Mouse (Mus musculus) naive thymus-derived CD4-positive, alpha-beta T cell, adult 5 months (primary cell): ENCODE results near the gene Bloc1s1. TPM values are rescaled to one million over a fixed set of nuclear protein-coding genes. Genes with fewer than 3 reads are reported as not detected.

ENCODE experiments used
- polyA plus RNA-seq: library from polyadenylated mRNA; unstranded; fragments of 100-300 nt; shearing (Covaris generic); gene quantifications from one replicate; pipeline ENCODE4 v1.2.1, GENCODE M21; 2017

Bloc1s1 gene
- 85.2 TPM for polyA plus RNA-seq

GRCm38 (mm10) chr10:128923935-128924334, at the start of gene Bloc1s1:
TSS of gene Bloc1s1 (minus strand) at chr10:128924035.

GRCm38 (mm10) chr10:128960590-128961584, 37.1 kb upstream of the Bloc1s1 start, which contains the start of gene Mettl7b:
TSS of gene Mettl7b (minus strand) at chr10:128960988.

GRCm38 (mm10) chr10:128933574-128933973, 9.7 kb upstream of the Bloc1s1 start, which contains the start of gene Itga7:
TSS of gene Itga7 (plus strand) at chr10:128933818.

GRCm38 (mm10) chr10:128922822-128923012, 1.1 kb downstream of the Bloc1s1 start, which contains the start of gene Rdh5:
TSS of gene Rdh5 (minus strand) at chr10:128922888.

GRCm38 (mm10) chr10:128900698-128901097, 23.1 kb downstream of the Bloc1s1 start, which contains the start of gene Cd63:
TSS of gene Cd63 (plus strand) at chr10:128900989.

GRCm38 (mm10) chr10:128891296-128892094, 32.3 kb downstream of the Bloc1s1 start, which contains the start of gene Gdf11:
TSS of gene Gdf11 (minus strand) at chr10:128891718.

Other genes starting within 250 kb of the Bloc1s1 start
- gene Suox, start 250.0 kb downstream of the Bloc1s1 start, polyA plus RNA-seq, result 18.4 TPM
- 26.5 TPM for gene Rab5b, start 227.8 kb downstream of the Bloc1s1 start, polyA plus RNA-seq
- gene Pmel, start 219.8 kb downstream of the Bloc1s1 start, polyA plus RNA-seq, result 6.4 TPM
- 36.7 TPM for gene Cdk2, start 219.0 kb downstream of the Bloc1s1 start, polyA plus RNA-seq
- 1,128 TPM for gene Dgka, start 179.2 kb downstream of the Bloc1s1 start, polyA plus RNA-seq
- 31.8 TPM for gene Pym1, start 176.1 kb downstream of the Bloc1s1 start, polyA plus RNA-seq
- gene Mmp19, start 133.1 kb downstream of the Bloc1s1 start, polyA plus RNA-seq, result not detected
- gene Dnajc14, start 120.0 kb downstream of the Bloc1s1 start, polyA plus RNA-seq, result 54.8 TPM
- 5.8 TPM for gene Tmem198b, start 119.7 kb downstream of the Bloc1s1 start, polyA plus RNA-seq
- gene Sarnp, start 106.7 kb downstream of the Bloc1s1 start, polyA plus RNA-seq, result 109 TPM
- 26.9 TPM for gene Ormdl2, start 102.4 kb downstream of the Bloc1s1 start, polyA plus RNA-seq
- gene Gdf11, start 32.3 kb downstream of the Bloc1s1 start, polyA plus RNA-seq, result 1.2 TPM
- gene Cd63, start 23.0 kb downstream of the Bloc1s1 start, polyA plus RNA-seq, result not detected
- 8.4 TPM for gene Rdh5, start 1.1 kb downstream of the Bloc1s1 start, polyA plus RNA-seq
- 8.8 TPM for gene Itga7, start 9.8 kb upstream of the Bloc1s1 start, polyA plus RNA-seq
- not detected for gene Mettl7b, start 37.0 kb upstream of the Bloc1s1 start, polyA plus RNA-seq
- 0.12 TPM for gene Olfr9, start 65.4 kb upstream of the Bloc1s1 start, polyA plus RNA-seq
- gene Olfr763, start 86.8 kb upstream of the Bloc1s1 start, polyA plus RNA-seq, result not detected
- gene Olfr764-ps1, start 115.9 kb upstream of the Bloc1s1 start, polyA plus RNA-seq, result not detected
- gene Olfr765, start 126.0 kb upstream of the Bloc1s1 start, polyA plus RNA-seq, result not detected
- gene Olfr766-ps1, start 144.9 kb upstream of the Bloc1s1 start, polyA plus RNA-seq, result not detected
- gene Olfr767, start 158.9 kb upstream of the Bloc1s1 start, polyA plus RNA-seq, result not detected
- gene Olfr768, start 175.3 kb upstream of the Bloc1s1 start, polyA plus RNA-seq, result not detected
- not detected for gene Olfr769, start 193.8 kb upstream of the Bloc1s1 start, polyA plus RNA-seq
- gene Olfr770, start 215.0 kb upstream of the Bloc1s1 start, polyA plus RNA-seq, result not detected
- gene Olfr771, start 240.7 kb upstream of the Bloc1s1 start, polyA plus RNA-seq, result not detected